Mouse (Mus musculus) heart, postnatal 0 days (tissue): ENCODE results near the gene Megf8.

Experiments
- CTCF ChIP-seq: IDR thresholded peaks from 2 replicates; pipeline ENCODE4 v1.5.1; 2016; ENCODE audit warnings: antibody characterized with exemption, control low read depth, low read depth
- EP300 ChIP-seq: IDR thresholded peaks from 2 replicates; pipeline ENCODE4 v1.6.1; 2016; ENCODE audit warnings: antibody characterized with exemption, low read depth

- TF ChIP-seq CTCF, result no peak
- no peak for TF ChIP-seq EP300
Observed at GRCm38 (mm10) chr7:25406468-25406867, 89.5 kb downstream of the Megf8 start.
